Mouse (Mus musculus) liver, embryonic 11.5 days (tissue): ENCODE data around the gene Mccc1. TPM values are rescaled to one million over a fixed set of nuclear protein-coding genes. Genes with fewer than 3 reads are reported as not detected.

Experiments
- ATAC-seq: fragments of 200-750 bp; cut with Nextera tagmentation; replicated peaks from 2 replicates; pipeline ENCODE4 v1.8.0; 2017; ENCODE audit warnings: moderate number of reproducible peaks, mild to moderate bottlenecking, moderate TSS enrichment, moderate library complexity; ENCODE audit not compliant: low FRiP score
- DNase-seq: peaks from one replicate; pipeline ENCODE4 v3.0.0-alpha.2; 2017; ENCODE audit warnings: low spot score
- H3K27ac ChIP-seq: fragments of 300-500 bp; sonication (generic); 2 replicates; pipeline ENCODE4 v1.5.1; 2014; ENCODE audit warnings: mild to moderate bottlenecking, low read depth, low read length, control low read depth
- H3K27me3 ChIP-seq: fragments of 300-500 bp; sonication (generic); replicated peaks from 2 replicates; pipeline ENCODE4 v1.6.1; 2014; ENCODE audit warnings: low read length, mixed read lengths; ENCODE audit not compliant: control insufficient read depth, insufficient read depth
- H3K36me3 ChIP-seq: fragments of 300-500 bp; sonication (generic); 2 replicates; pipeline ENCODE4 v1.6.1; 2014; ENCODE audit warnings: mild to moderate bottlenecking, low read length, moderate library complexity, mixed read lengths; ENCODE audit not compliant: control insufficient read depth, insufficient read depth
- H3K4me1 ChIP-seq: fragments of 300-500 bp; sonication (generic); replicated peaks from 2 replicates; pipeline ENCODE4 v1.6.1; 2014; ENCODE audit warnings: low read length, mixed read lengths; ENCODE audit not compliant: control insufficient read depth, insufficient read depth
- H3K4me2 ChIP-seq: fragments of 300-500 bp; sonication (generic); 2 replicates; pipeline ENCODE4 v1.6.1; 2014; ENCODE audit warnings: mild to moderate bottlenecking, control low read depth, moderate library complexity
- H3K4me3 ChIP-seq: fragments of 300-500 bp; sonication (generic); 2 replicates; pipeline ENCODE4 v1.5.1; 2014; ENCODE audit warnings: low read depth, low read length, control low read depth
- H3K9ac ChIP-seq: fragments of 300-500 bp; sonication (generic); 2 replicates; pipeline ENCODE4 v1.6.1; 2014; ENCODE audit warnings: low read depth, low read length, control low read depth
- H3K9me3 ChIP-seq: fragments of 300-500 bp; sonication (generic); 2 replicates; pipeline ENCODE4 v1.6.1; 2016; ENCODE audit warnings: low read length, inconsistent platforms, mixed read lengths; ENCODE audit not compliant: control insufficient read depth
- WGBS: fragments of 180-500 bp; shearing (Covaris S2); extraction: QIAGEN DNeasy Blood & Tissue Kit; methylation state at CpG from one replicate; pipeline ENCODE4 v1.1.7; 2014; 5-methylcytosine and 5-hydroxymethylcytosine counted together
- polyA plus RNA-seq: library from polyadenylated mRNA; unstranded; fragments of >200 nt; fragmentation: Nextera tagmentation; extraction: Ambion mirVana; gene quantifications from 2 replicates; pipeline ENCODE4 v1.2.1, GENCODE M21; 2014

The Mccc1 gene
- polyA plus RNA-seq, 1 experiment from 2014 or later: 28.3 TPM

- H3K4me1 ChIP-seq: peaks cover 32% of the 10 kb centered on the region
- H3K27ac ChIP-seq: peak overlapping the region; percentile 80
- WGBS: 57% methylated on average over 4 of the region's 4 CpGs
- no peak overlapping the region for H3K4me3 ChIP-seq
- peaks cover 7% of the 10 kb centered on the region; the same call in 1 of the 2 replicates for H3K36me3 ChIP-seq
- no peak for ATAC-seq
- DNase-seq: no peak
- no peaks in the 10 kb centered on the region for H3K9me3 ChIP-seq
- peak overlapping the region; percentile 64 for H3K4me2 ChIP-seq
- H3K9ac ChIP-seq: peak overlapping the region; percentile 32; the same call in 1 of the 2 replicates
- no peaks in the 10 kb centered on the region for H3K27me3 ChIP-seq
These were observed 78.0 kb downstream of the Mccc1 start for GRCm38 (mm10) chr3:35922522-35922921.

DNA sequence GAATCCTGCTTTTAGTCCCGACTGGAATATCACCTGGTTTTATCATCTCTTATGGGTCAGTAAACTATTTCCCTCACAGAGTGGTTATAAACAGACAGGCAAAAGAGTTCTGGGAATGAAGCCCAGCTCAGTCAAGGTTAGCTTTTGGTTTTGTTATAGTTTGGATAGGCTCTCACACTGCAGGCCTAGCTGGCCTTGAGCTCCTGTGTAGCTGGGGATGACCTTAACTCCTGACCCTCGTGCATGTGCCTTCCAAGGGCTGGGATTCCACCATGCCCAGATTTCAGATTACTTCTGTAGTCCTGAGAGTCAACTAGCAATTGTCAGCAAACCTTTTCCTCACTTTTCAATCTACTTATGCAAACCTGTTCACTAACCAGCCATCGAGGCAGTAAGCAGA is 82.2 kb downstream of the Mccc1 start:
- Histone ChIP-seq H3K36me3 (peaks cover 12% of the 10 kb centered on the region; the same call in 1 of the 2 replicates), H3K27me3 (no peaks in the 10 kb centered on the region), H3K4me2 (no peak overlapping the region), H3K4me1 (peaks cover 16% of the 10 kb centered on the region), H3K9ac (no peak overlapping the region), H3K9me3 (no peaks in the 10 kb centered on the region), H3K4me3 (no peak overlapping the region), H3K27ac (no peak overlapping the region)
- WGBS: 72% methylated on average over 3 of the region's 3 CpGs
- ATAC-seq (no peak), DNase-seq (no peak)

Other genes with a start within 250 kb of the Mccc1 start
- gene Atp11b, start 246.6 kb downstream of the Mccc1 start, polyA plus RNA-seq: 40.1 and 41.6 TPM in 2 replicates
- 95.0 and 103 TPM in 2 replicates for gene Dcun1d1, start 63.2 kb downstream of the Mccc1 start, polyA plus RNA-seq
- not detected in 2 replicates for gene Ccdc144b, start 52.9 kb upstream of the Mccc1 start, polyA plus RNA-seq
- 68.7 and 71.1 TPM in 2 replicates for gene Acad9, start 65.3 kb upstream of the Mccc1 start, polyA plus RNA-seq
- 4.0 and 4.2 TPM in 2 replicates for gene D3Ertd254e, start 150.3 kb upstream of the Mccc1 start, polyA plus RNA-seq
- 0.13 TPM in 1 of 2 replicates, not detected in the other for gene Qrfpr, start 221.6 kb upstream of the Mccc1 start, polyA plus RNA-seq